Mouse (Mus musculus): ENCODE data around the gene Trim40. TPM values are rescaled to one million over a fixed set of nuclear protein-coding genes. Genes with fewer than 3 reads are reported as not detected.
"Not testable (repeated sequence)": the region's sequence is repeated elsewhere in the genome, so short reads cannot be mapped to it uniquely, and the experiment has no call there.

Trim40 gene
- total and polyA plus RNA-seq, 2 experiments from 2014 or later, result not detected

DNA sequence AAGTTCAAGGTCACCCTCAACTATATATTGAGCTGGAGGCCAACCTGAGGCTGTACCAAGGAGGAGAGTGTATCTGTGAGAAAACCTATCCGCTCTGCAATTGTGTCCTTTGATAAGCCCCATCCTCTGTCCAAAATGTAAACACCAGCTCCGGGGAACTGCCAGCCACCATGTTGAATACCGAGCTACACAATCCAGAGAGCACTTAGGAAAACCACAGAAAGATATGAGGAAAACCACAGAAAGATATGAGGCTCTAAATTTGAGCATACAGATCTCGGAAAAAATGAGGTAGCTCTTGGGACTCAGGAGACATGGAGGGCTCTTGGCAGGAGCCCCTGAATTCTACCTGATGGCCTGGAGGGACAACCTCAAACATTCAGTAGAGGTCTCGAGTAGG is 3.5 kb upstream of the Trim40 start:
- Histone ChIP-seq H3K4me2 (ENCODE audit: low read depth, low read length) (no peak overlapping the region), H3K27me3 (ENCODE audit: control insufficient read depth, insufficient read depth, low read length) (no peaks in the 10 kb centered on the region), H3K36me3 (replicated peaks; ENCODE audit: control insufficient read depth, insufficient read depth, low read length) (no peaks in the 10 kb centered on the region), H3K9ac (replicated peaks; ENCODE audit: low read depth, low read length) (no peak overlapping the region), H3K27ac (ENCODE audit: low read depth) (no peak overlapping the region), H3K4me3 (ENCODE audit: low read depth, low read length) (no peak overlapping the region), H3K4me1 (ENCODE audit: control insufficient read depth, insufficient read depth) (no peaks in the 10 kb centered on the region), H3K9me3 (replicated peaks; ENCODE audit: control insufficient read depth, low read length) (no peaks in the 10 kb centered on the region)
- DNase-seq (ENCODE audit: low spot score) (no peak), ATAC-seq (ENCODE audit: insufficient read depth, low read depth) (no peak)
- 48% methylated on average over 5 of the region's 5 CpGs for WGBS
- no peak for TF ChIP-seq CTCF (IDR thresholded peaks at IDR 0.05; ENCODE audit: low read depth)
- TF ChIP-seq EP300 (IDR thresholded peaks at IDR 0.05; ENCODE audit: low read depth), result no peak

- H3K27ac ChIP-seq (ENCODE audit: low read depth), result no peak overlapping the region
- H3K4me3 ChIP-seq (ENCODE audit: low read depth, low read length), result no peak overlapping the region
- 7% methylated on average over 2 of the region's 2 CpGs for WGBS
- no peak overlapping the region for H3K9ac ChIP-seq (replicated peaks; ENCODE audit: low read depth, low read length)
- no peak overlapping the region for H3K4me2 ChIP-seq (ENCODE audit: low read depth, low read length)
- H3K27me3 ChIP-seq (ENCODE audit: control insufficient read depth, insufficient read depth, low read length), result no peaks in the 10 kb centered on the region
- TF ChIP-seq EP300 (IDR thresholded peaks at IDR 0.05; ENCODE audit: low read depth) (no peak), CTCF (IDR thresholded peaks at IDR 0.05; ENCODE audit: low read depth) (peak; percentile 80)
- no peaks in the 10 kb centered on the region for H3K36me3 ChIP-seq (replicated peaks; ENCODE audit: control insufficient read depth, insufficient read depth, low read length)
- ATAC-seq (ENCODE audit: insufficient read depth, low read depth) (no peak), DNase-seq (ENCODE audit: low spot score) (peak; percentile 61)
- H3K4me1 ChIP-seq (ENCODE audit: control insufficient read depth, insufficient read depth), result no peaks in the 10 kb centered on the region
- no peaks in the 10 kb centered on the region for H3K9me3 ChIP-seq (replicated peaks; ENCODE audit: control insufficient read depth, low read length)
Observed at GRCm38 (mm10) chr17:36892362-36892761, 2.4 kb upstream of the Trim40 start.

DNA sequence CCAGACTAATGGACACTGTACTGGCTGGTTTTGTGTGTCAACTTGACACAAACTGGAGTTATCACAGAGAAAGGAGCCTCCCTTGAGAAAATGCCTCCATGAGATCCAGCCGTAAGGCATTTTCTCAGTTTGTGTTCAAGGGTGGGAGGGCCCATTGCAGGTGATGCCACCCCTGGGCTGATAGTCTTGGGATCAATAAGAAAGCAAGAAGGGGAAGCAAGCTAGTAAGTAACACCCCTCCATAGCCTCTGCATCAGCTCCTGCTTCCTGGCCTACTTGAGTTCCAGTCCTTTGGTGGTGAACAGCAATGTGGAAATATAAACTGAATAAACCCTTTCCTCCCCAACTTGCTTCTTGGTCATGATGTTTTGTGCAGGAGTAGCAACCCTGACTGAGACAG is 1.6 kb upstream of the Trim40 start:
- not testable (repeated sequence) for H3K4me1 ChIP-seq (ENCODE audit: control insufficient read depth, insufficient read depth); H3K36me3 ChIP-seq (replicated peaks; ENCODE audit: control insufficient read depth, insufficient read depth, low read length); H3K4me2 ChIP-seq (ENCODE audit: low read depth, low read length); DNase-seq (ENCODE audit: low spot score); H3K27me3 ChIP-seq (ENCODE audit: control insufficient read depth, insufficient read depth, low read length); H3K27ac ChIP-seq (ENCODE audit: low read depth); H3K9ac ChIP-seq (replicated peaks; ENCODE audit: low read depth, low read length); H3K4me3 ChIP-seq (ENCODE audit: low read depth, low read length); H3K9me3 ChIP-seq (replicated peaks; ENCODE audit: control insufficient read depth, low read length); ATAC-seq (ENCODE audit: insufficient read depth, low read depth)
- 68% methylated on average over 1 of the region's 1 CpGs for WGBS

DNA sequence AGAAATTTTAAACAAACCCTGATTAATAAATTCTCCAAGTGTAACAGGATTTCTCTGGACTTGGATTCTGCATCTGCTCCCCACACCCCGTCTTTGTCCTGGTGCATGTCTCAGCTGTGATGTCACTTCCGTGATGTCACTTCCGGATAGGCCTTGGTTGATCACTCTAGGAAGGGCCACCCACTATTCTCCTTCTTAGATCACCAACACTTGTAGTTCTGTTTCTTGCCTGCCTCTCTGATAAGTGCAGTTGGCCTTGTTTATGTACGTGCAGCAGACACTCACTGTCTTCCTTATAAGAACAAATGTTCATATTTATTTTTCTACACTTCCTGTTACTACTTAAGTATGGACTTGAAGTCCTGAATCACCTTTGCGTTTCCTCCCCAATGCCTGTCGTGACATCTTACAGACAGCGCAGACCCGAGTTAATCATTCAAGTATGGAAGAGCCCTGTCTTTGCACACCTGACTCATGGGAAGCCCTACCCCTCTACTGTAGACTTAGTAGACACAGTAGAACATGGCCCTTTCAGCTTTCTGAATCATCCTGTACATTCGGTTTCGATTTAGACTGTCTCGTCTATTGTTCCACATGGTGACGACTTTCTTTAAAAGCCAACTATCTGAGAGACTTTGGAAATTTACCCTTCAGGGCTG is 4.7 kb downstream of the Trim40 start:
- Histone ChIP-seq H3K4me2 (ENCODE audit: low read depth, low read length) (no peak overlapping the region), H3K4me1 (ENCODE audit: control insufficient read depth, insufficient read depth) (no peaks in the 10 kb centered on the region), H3K27me3 (ENCODE audit: control insufficient read depth, insufficient read depth, low read length) (no peaks in the 10 kb centered on the region), H3K9ac (replicated peaks; ENCODE audit: low read depth, low read length) (no peak overlapping the region), H3K36me3 (replicated peaks; ENCODE audit: control insufficient read depth, insufficient read depth, low read length) (no peaks in the 10 kb centered on the region), H3K4me3 (ENCODE audit: low read depth, low read length) (no peak overlapping the region), H3K9me3 (replicated peaks; ENCODE audit: control insufficient read depth, low read length) (no peaks in the 10 kb centered on the region), H3K27ac (ENCODE audit: low read depth) (no peak overlapping the region)
- ATAC-seq (ENCODE audit: insufficient read depth, low read depth), result no peak
- WGBS, result 82% methylated on average over 12 of the region's 12 CpGs
- TF ChIP-seq CTCF (IDR thresholded peaks at IDR 0.05; ENCODE audit: low read depth) (no peak), EP300 (IDR thresholded peaks at IDR 0.05; ENCODE audit: low read depth) (no peak)
- no peak for DNase-seq (ENCODE audit: low spot score)

GRCm38 (mm10) chr17:36883350-36883749 is 6.6 kb downstream of the Trim40 start:
- WGBS, result 44% methylated on average over 2 of the region's 2 CpGs
- no peaks in the 10 kb centered on the region for H3K36me3 ChIP-seq (replicated peaks; ENCODE audit: control insufficient read depth, insufficient read depth, low read length)
- H3K27ac ChIP-seq (ENCODE audit: low read depth), result no peak overlapping the region
- H3K9me3 ChIP-seq (replicated peaks; ENCODE audit: control insufficient read depth, low read length), result no peaks in the 10 kb centered on the region
- TF ChIP-seq EP300 (IDR thresholded peaks at IDR 0.05; ENCODE audit: low read depth) (no peak), CTCF (IDR thresholded peaks at IDR 0.05; ENCODE audit: low read depth) (no peak)
- H3K9ac ChIP-seq (replicated peaks; ENCODE audit: low read depth, low read length), result no peak overlapping the region
- no peak for ATAC-seq (ENCODE audit: insufficient read depth, low read depth)
- no peak overlapping the region for H3K4me2 ChIP-seq (ENCODE audit: low read depth, low read length)
- no peaks in the 10 kb centered on the region for H3K4me1 ChIP-seq (ENCODE audit: control insufficient read depth, insufficient read depth)
- H3K27me3 ChIP-seq (ENCODE audit: control insufficient read depth, insufficient read depth, low read length), result no peaks in the 10 kb centered on the region
- no peak for DNase-seq (ENCODE audit: low spot score)
- H3K4me3 ChIP-seq (ENCODE audit: low read depth, low read length), result no peak overlapping the region

DNA sequence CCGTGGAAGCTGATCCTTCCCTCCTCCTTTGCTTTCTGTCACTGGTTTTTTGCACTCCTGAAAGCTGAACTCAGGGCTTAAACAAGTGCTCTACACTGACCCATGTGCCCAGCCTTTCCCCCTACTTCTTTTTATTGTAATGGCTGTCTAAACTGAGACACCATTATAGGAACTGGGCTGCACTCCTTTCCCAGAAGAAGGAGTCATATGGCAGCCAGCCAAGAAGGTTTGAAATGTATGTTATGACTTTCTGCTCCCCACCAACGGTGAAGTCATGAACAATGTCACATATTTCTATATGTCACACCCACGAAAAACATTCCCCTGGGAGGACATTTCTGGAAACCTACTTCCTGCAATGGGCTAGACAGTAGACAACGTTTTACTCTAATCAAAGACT is 15.3 kb downstream of the Trim40 start:
- no peak for DNase-seq (ENCODE audit: low spot score)
- peaks cover 3% of the 10 kb centered on the region; the same call in 1 of the 2 replicates for H3K27me3 ChIP-seq (ENCODE audit: control insufficient read depth, insufficient read depth, low read length)
- no peak overlapping the region for H3K9ac ChIP-seq (replicated peaks; ENCODE audit: low read depth, low read length)
- H3K36me3 ChIP-seq (replicated peaks; ENCODE audit: control insufficient read depth, insufficient read depth, low read length), result no peaks in the 10 kb centered on the region
- no peak overlapping the region for H3K27ac ChIP-seq (ENCODE audit: low read depth)
- WGBS, result 38% methylated on average over 4 of the region's 4 CpGs
- TF ChIP-seq CTCF (IDR thresholded peaks at IDR 0.05; ENCODE audit: low read depth) (no peak), EP300 (IDR thresholded peaks at IDR 0.05; ENCODE audit: low read depth) (no peak)
- no peak for ATAC-seq (ENCODE audit: insufficient read depth, low read depth)
- no peak overlapping the region for H3K4me2 ChIP-seq (ENCODE audit: low read depth, low read length)
- no peaks in the 10 kb centered on the region for H3K9me3 ChIP-seq (replicated peaks; ENCODE audit: control insufficient read depth, low read length)
- H3K4me1 ChIP-seq (ENCODE audit: control insufficient read depth, insufficient read depth), result no peaks in the 10 kb centered on the region
- no peak overlapping the region for H3K4me3 ChIP-seq (ENCODE audit: low read depth, low read length)

Measured in heart, postnatal 0 days (tissue).